Mouse (Mus musculus) liver, embryonic 14.5 days (tissue): ENCODE measurements at regions not wholly inside any gene's neighbourhood (a gene's known extent, or its start where the extent isn't known, plus 50 kb on each side); places are given as distances from the start of the nearest gene placed in this dataset.

Experiments
- CTCF ChIP-seq: IDR thresholded peaks from 2 replicates; pipeline ENCODE4 v1.5.1; 2016; ENCODE audit warnings: antibody characterized with exemption, low read depth, control low read depth
- EP300 ChIP-seq: IDR thresholded peaks from 2 replicates; pipeline ENCODE4 v1.6.1; 2016; ENCODE audit warnings: antibody characterized with exemption, low read depth

GRCm38 (mm10) chr9:122666978-122667645 lies 80.0 kb upstream of the Topaz1 start:
- TF ChIP-seq CTCF (no peak), EP300 (no peak)
